Mouse (Mus musculus): ENCODE measurements around the gene Bend3.

Gene Bend3

DNA sequence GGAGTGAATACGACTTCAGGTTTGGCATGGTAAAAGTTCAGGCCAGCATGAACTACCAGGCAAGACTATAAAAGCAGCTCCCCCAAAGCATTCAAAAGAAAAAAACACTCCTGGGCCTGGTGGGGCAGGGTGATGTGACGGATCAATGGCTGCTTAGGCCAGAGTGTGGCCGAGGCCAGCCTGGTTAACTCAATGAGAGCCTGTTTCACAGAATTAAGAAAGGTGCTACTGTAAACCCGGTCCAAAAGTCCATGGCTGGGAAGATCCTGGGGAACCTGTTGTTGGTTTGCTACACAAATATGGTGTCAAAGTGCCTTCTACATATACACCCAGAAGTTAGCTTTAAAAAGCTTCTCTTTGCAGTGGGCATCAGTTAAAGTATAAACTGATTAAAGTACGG lies 60.2 kb downstream of the Bend3 start:
- peak; percentile 49 to 80 for DNase-seq

DNA sequence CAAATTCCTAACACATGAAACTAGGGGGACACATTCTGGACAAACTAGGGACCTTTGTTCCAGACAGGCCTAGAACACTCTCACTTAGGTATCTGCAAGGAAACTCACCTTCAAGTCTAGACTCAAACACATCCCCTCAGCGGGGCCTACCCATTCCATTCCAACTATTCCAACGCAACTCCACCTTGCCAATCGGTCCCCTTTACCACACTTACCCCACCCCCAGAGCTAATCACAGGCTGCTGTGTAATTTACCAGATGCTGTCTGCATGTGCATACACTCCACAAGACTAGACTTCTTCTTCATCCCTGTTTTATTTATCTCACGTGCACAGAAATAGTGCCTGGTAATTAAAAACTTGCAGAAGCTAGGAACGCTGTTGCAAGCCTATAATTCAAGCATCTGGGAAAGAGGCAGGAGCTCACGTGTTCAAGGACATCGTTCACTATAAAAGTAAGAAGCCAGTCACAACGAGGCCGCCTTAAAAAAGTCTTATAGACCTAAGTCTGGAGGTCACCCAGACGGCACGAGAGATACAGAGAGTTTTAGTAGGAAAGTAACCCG lies 61.2 kb downstream of the Bend3 start:
- DNase-seq: peak in 1 of 2 experiments; percentile 17

DNA sequence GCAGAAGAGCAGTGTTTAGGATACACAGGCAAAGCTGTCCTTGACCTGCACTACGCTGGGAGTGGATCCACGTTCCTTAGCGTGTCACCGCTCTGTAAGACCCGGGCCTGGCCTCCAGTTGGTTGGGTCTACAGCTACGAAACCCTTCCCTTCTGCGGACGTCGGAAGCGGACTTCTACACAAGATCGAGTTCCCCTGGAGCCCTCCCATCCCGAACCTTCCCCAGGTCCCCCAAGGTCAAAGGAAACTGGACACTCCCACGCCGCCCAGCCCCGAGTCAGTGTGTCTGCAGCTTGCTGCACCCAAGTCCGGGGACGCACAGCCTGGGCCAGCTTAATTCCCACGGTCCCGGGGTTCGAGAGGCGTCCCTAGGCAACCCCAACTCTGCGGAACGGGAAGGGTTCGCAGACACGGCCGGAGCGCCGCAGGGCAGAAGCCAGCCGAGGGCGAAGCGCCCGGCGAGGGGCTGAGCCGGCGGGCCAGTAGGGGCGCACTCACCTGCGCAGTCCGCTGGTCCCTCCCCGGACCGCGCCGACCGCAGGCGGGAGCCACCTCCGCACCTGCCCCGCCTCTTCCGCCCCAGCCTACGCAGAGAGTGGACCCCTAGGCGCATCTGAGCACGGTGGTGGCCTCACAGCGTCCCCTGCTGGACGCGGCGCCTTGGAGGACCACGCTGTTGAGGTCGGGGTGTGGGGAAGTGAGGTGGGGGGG lies 62.0 kb downstream of the Bend3 start, which contains the start of gene 1700021F05Rik:
Gene 1700021F05Rik, minus strand, starts transcription at position 553 of the 711 bp plus-strand sequence.
- DNase-seq: peak; percentile 97 to 98

DNA sequence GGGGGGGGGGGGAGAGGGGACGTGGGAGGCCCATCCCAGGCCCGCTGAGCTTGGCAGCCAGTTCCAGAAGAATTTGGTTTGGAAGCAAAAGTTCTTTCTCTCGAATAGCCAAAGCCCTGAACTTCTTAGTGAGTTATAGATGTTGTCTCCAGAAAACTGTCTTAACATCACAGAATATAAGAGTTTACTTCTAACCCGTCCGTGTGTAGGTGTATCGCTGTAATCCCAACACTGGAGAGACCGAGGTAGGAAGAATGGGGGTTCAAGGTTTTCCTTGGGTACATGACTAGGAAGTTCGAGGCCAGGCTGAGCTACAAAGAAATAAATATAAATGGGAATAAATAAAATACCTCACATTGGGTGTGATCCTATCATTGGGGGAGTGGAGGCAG lies 62.5 kb downstream of the Bend3 start:
- no peak for DNase-seq

DNA sequence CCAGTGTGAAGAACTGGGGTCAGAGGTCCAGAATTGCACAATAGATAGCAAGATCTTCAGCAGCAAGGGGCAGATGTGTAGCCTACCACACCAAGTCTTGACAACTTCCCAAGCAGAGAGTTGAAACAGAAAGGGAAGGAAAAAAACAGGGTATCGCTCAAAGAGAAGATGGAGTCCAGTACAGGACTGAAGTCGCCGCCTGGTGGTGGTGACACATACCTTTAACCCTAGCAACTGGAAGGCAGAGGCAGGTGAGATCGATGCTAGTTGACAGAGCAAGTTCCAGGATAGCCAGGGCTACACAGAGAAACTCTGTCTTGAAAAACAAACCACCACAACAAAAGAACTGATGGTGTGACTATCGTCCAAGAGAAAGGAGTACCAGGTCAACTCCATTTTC lies 70.8 kb downstream of the Bend3 start:
- DNase-seq: no peak

DNA sequence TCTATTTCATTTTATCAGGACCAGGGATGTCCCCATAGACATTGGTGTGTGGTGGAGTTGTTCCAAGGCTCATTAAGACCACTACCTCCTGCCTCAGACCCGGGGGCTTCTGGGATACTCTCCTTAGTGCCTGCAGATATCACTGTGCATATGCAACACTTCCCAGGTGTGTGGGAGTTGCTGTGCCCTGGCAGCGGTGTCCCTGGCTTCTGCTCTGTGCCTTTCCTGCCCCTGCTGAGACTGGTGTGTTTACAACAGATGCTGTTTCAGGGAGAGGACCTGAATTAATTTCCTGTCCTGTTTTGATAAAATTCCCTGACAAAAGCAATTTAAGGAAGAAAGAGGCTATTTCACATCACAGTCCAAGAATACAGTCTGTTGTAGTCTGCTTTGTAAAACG lies 72.3 kb downstream of the Bend3 start:
- DNase-seq: no peak

DNA sequence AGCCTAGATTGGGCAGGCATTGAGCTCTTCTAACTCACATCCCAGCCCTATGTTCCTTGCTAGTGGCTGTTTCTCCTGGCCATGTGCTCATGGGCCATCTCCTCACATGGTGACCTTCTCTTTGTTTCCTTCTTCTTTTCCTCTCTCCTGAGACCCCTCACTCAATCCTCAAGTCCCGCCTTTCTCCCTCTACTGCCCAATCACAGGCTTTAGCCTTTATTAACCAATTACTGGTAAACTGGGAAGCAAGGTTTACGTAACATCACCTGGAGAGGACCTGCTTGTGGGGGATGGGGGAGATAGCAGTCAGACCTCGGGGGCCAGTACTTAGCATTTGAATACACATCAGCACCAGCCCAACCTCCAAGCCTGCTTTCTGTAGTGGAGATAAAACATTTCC lies 72.8 kb downstream of the Bend3 start:
- no peak for DNase-seq

DNA sequence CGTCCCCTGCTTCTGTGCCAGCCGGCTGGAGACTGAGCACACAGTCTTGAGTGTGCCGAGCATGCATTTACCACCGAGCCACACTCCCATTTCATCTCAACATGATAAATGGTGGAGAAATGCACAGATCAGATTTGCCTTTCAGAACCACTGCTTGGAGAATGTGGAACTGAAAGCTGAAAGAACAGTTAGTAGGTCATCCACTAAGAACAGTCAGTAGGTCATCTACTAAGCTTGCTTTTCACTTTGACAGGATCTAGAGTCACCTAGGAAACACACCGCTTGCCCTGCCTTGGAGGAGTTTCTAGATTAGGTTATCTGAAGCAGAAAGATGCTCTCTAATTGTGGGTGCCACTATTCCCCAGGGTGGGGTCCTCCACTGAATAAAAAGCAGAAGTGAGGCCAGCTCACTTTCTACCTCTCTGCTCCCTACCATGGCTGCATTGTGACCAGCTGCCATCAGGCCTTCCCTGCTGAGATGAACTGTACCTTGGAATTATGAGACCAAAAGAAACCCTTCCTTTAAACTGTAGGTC lies 79.1 kb downstream of the Bend3 start:
- no peak for DNase-seq

DNA sequence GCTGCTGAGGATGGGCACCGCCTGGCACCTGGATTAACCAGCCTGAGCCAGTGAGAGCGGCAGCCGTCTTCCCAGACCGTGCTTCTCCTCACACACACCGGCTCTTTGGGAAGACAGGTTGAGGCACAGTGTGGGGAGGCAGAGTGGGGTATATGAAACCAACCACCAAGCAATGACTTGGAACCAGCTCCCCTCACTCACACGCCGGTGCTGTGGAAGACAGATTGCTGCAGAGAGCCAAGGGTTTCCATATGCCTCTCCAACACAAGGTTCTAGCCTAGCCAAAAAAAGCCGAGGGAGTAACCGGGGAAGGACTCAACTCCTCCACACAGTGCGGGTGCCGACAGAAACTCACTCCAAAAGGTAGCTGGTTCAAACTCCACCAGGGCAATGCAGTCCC lies 80.7 kb downstream of the Bend3 start:
- DNase-seq: no peak

DNA sequence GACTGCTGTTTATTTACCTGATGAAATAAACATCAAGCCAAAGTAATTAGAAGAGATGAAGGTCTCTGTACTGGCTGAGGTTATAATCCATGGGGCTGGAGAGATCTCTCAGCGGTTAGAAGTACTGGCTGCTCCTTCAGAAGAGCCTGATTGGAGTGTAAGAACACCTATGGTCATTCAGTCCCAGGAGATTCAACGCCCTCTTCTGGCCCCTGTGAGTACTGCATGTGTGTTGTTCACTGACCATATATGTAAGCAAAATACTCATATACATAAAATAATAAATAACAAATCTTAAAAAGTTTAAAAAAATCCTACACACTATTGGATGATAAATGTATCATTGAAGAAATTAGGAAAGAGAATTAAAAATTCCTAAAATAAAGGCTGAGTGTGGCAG lies 82.1 kb downstream of the Bend3 start:
- DNase-seq: peak in 1 of 2 experiments; percentile 12

DNA sequence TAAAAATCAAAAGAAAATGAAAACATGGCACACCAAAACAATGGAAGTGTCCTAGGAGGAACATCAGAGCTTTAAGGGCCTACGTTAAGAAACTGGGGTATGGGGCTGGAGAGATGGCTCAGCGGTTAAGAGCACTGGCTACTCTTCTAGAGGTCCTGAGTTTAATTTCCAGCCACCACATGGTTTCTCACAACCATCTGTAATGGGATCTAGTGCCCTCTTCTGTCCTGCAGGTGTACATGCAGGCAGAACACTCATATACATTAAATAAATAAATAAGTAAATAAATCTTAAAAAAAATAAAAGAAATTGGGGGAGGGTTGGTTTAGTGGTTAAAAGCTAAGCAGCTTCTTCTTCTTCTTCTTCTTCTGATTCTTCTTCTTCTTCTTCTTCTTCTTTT lies 82.7 kb downstream of the Bend3 start:
- no peak for DNase-seq
